Mouse (Mus musculus) heart, embryonic 14.5 days (tissue): ENCODE measurements around the gene Dnajc8. TPM values are rescaled to one million over a fixed set of nuclear protein-coding genes. Genes with fewer than 3 reads are reported as not detected.
A peak's percentile ranks its signal among the peaks of the same experiment; 100 is the strongest.

Experiments used
- ATAC-seq: fragments of 200-750 bp; cut with Nextera tagmentation; 2 replicates; pipeline ENCODE4 v1.8.0; 2017; ENCODE audit warnings: low read depth, moderate TSS enrichment; ENCODE audit not compliant: insufficient number of reproducible peaks, insufficient read depth, low FRiP score
- H3K27ac ChIP-seq, 2 experiments: fragments of 200-500 bp in 1 of 2; fragments of 300-500 bp in 1 of 2; sonication (generic) in 1 of 2; replicated peaks in 1 of 2; 2 replicates each; pipeline ENCODE4 v1.5.1; 2012 to 2014; ENCODE audit warnings: low read depth in 2 of 2, low read length in 2 of 2, control low read depth in 1 of 2, mild to moderate bottlenecking in 1 of 2, mixed read lengths in 1 of 2; ENCODE audit not compliant: control insufficient read depth in 1 of 2, insufficient read depth in 1 of 2
- H3K27me3 ChIP-seq: fragments of 300-500 bp; sonication (generic); 2 replicates; pipeline ENCODE4 v1.6.1; 2014; ENCODE audit warnings: mild to moderate bottlenecking, low read length, control low read depth; ENCODE audit not compliant: control insufficient read depth, insufficient read depth
- H3K36me3 ChIP-seq: fragments of 300-500 bp; sonication (generic); 2 replicates; pipeline ENCODE4 v1.6.1; 2014; ENCODE audit warnings: mild to moderate bottlenecking, control low read depth, low read length, mixed read lengths; ENCODE audit not compliant: control insufficient read depth, insufficient read depth
- H3K4me1 ChIP-seq, 2 experiments: fragments of 200-500 bp in 1 of 2; fragments of 300-500 bp in 1 of 2; sonication (generic) in 1 of 2; 2 replicates each; pipeline ENCODE4 v1.6.1; 2012 to 2014; ENCODE audit warnings: low read length in 2 of 2, control low read depth in 1 of 2, mixed read lengths in 1 of 2; ENCODE audit not compliant: control insufficient read depth in 2 of 2, insufficient read depth in 2 of 2
- H3K4me2 ChIP-seq: fragments of 300-500 bp; sonication (generic); 2 replicates; pipeline ENCODE4 v1.6.1; 2014; ENCODE audit warnings: mild to moderate bottlenecking, low read length
- H3K4me3 ChIP-seq, 2 experiments: fragments of 200-500 bp in 1 of 2; fragments of 300-500 bp in 1 of 2; sonication (generic) in 1 of 2; 2 replicates each; pipeline ENCODE4 v1.5.1; 2012 to 2014; ENCODE audit warnings: low read length in 2 of 2, mild to moderate bottlenecking in 2 of 2, control low read depth in 1 of 2, low read depth in 1 of 2, moderate library complexity in 1 of 2; ENCODE audit not compliant: control insufficient read depth in 1 of 2, insufficient read depth in 1 of 2
- H3K9ac ChIP-seq: fragments of 300-500 bp; sonication (generic); 2 replicates; pipeline ENCODE4 v1.6.1; 2014; ENCODE audit warnings: mild to moderate bottlenecking, low read length
- H3K9me3 ChIP-seq: fragments of 300-500 bp; sonication (generic); 2 replicates; pipeline ENCODE4 v1.6.1; 2016; ENCODE audit warnings: low read length, control low read depth; ENCODE audit not compliant: control insufficient read depth
- WGBS: fragments of 180-500 bp; shearing (Covaris S2); extraction: QIAGEN DNeasy Blood & Tissue Kit; methylation state at CpG from one replicate; pipeline ENCODE4 v1.1.7; 2014; 5-methylcytosine and 5-hydroxymethylcytosine counted together
- polyA plus RNA-seq: library from polyadenylated mRNA; unstranded; fragments of >200 nt; fragmentation: Nextera tagmentation; extraction: Ambion mirVana; gene quantifications from 2 replicates; pipeline ENCODE4 v1.2.1, GENCODE M21; 2014

The Dnajc8 gene
- polyA plus RNA-seq, 1 experiment from 2014 or later: 117 TPM

DNA sequence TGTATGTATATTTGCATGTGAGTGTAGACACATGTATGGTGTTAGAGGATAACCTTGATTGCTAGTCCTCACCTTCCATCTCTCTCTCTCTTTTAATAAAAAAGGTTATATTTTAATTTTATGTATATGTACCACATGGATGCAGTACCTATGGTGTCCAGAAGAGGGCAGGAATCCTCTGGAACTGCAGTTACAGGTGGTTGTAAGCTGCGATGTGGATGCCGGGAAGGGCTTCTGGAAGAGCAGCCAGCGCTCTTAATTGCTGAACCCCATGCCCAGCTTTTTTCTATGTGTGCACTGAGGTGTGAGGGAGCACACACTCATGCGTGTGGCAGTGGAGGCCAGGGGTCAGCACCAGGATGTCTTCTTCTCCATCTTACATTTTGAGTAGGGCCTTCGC is 33.8 kb downstream of the Dnajc8 start:
- Histone ChIP-seq H3K27ac (no peak overlapping the region), H3K36me3 (no peaks in the 10 kb centered on the region), H3K4me2 (no peak overlapping the region), H3K27me3 (no peaks in the 10 kb centered on the region), H3K4me1 (no peaks in the 10 kb centered on the region), H3K9ac (no peak overlapping the region), H3K4me3 (no peak overlapping the region), H3K9me3 (0 out of 2 replicates have a peak, but pooled peaks cover 3% of the 10 kb centered on the region)
- 87% methylated on average over 5 of the region's 5 CpGs for WGBS
- ATAC-seq: no peak

- H3K27me3 ChIP-seq: no peaks in the 10 kb centered on the region
Measured at GRCm38 (mm10) chr4:132571190-132571589, 35.8 kb downstream of the Dnajc8 start.

DNA sequence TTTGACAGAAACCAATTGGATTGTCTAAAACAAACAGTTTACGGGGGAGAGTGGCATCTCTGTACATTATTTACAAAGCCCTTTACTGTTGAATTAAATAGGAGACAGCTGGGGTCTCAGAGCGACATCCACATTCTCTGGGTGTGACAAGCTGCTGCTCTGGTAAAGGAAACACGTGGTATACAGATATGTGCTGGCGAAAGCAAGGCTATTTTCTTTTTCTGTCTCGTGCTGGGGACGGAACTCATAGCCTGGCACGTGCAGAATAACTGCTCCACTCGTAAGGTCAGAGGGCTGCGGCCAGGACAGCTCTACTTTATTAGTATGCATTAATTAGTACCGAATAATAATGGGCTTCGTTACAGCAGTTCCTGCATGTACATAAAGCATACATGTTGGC is 38.0 kb downstream of the Dnajc8 start:
- Histone ChIP-seq H3K27ac (no peak overlapping the region), H3K9me3 (0 out of 2 replicates have a peak, but pooled peaks cover 8% of the 10 kb centered on the region), H3K4me2 (no peak overlapping the region), H3K36me3 (no peaks in the 10 kb centered on the region), H3K9ac (no peak overlapping the region), H3K27me3 (no peaks in the 10 kb centered on the region), H3K4me1 (no peaks in the 10 kb centered on the region), H3K4me3 (no peak overlapping the region)
- WGBS: 36% methylated on average over 11 of the region's 11 CpGs
- peak; percentile 74; the same call in 1 of the 2 replicates for ATAC-seq

More at GRCm38 (mm10) chr4:132571190-132571589, 35.8 kb downstream of the Dnajc8 start:
- Histone ChIP-seq H3K4me3 (no peak overlapping the region), H3K9ac (no peak overlapping the region), H3K4me1 (no peaks in the 10 kb centered on the region), H3K4me2 (no peak overlapping the region), H3K36me3 (no peaks in the 10 kb centered on the region), H3K9me3 (0 out of 2 replicates have a peak, but pooled peaks cover 3% of the 10 kb centered on the region), H3K27ac (no peak overlapping the region)
- no peak for ATAC-seq
- 85% methylated on average over 9 of the region's 9 CpGs for WGBS

GRCm38 (mm10) chr4:132574809-132575347 is 39.5 kb downstream of the Dnajc8 start:
- WGBS: 94% methylated on average over 1 of the region's 1 CpGs
- 0 out of 2 replicates have a peak, but pooled peaks cover 5% of the 10 kb centered on the region for H3K9me3 ChIP-seq
- no peak overlapping the region for H3K9ac ChIP-seq
- no peak overlapping the region for H3K27ac ChIP-seq
- no peaks in the 10 kb centered on the region for H3K27me3 ChIP-seq
- H3K4me3 ChIP-seq: no peak overlapping the region
- no peaks in the 10 kb centered on the region for H3K4me1 ChIP-seq
- no peak overlapping the region for H3K4me2 ChIP-seq
- ATAC-seq: no peak
- H3K36me3 ChIP-seq: no peaks in the 10 kb centered on the region

DNA sequence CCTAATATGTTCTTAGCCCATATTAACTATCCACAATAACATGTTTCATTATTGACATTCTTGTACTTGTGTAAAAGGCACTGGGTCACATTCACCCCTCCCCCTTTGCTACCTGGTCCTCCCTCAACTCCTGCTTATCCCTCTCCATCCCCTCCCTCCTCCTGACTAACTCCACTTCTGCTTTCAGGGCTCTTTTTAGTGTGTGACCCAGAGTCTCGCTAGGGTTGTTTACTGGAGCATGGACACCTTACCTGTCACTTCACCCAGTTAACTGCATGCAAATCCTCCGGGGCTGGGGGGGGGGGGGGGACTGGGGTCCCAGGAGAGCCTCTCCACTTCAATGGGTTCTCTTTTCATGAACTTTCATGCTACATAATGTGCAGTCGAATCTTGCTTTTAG is 48.4 kb downstream of the Dnajc8 start:
- ATAC-seq: no peak
- WGBS: 51% methylated on average over 3 of the region's 3 CpGs
- no peaks in the 10 kb centered on the region for H3K27me3 ChIP-seq
- no peak overlapping the region for H3K4me3 ChIP-seq
- peaks cover 4% of the 10 kb centered on the region; the same call in 1 of the 2 replicates for H3K9me3 ChIP-seq
- H3K9ac ChIP-seq: no peak overlapping the region
- H3K4me2 ChIP-seq: no peak overlapping the region
- no peaks in the 10 kb centered on the region for H3K36me3 ChIP-seq
- H3K4me1 ChIP-seq: no peaks in the 10 kb centered on the region
- no peak overlapping the region for H3K27ac ChIP-seq

DNA sequence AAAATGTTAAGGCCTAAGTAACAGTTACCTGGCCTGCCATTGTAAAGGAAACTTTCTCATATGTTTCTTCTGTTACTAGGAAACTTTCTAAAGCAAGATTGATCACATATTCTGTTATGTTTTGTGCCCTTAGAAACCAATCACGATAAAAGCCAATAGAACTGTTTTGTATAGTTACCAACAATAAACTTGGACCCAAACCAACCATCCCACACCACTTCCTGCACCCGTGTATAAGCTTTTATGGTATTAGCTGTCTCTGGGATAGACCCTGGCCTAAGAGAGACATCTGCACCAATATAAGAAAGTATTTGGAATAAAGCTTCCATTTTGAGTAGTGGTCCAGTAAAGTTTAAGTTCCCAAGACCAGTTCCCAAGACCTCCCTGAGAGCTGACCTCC is 49.6 kb downstream of the Dnajc8 start:
- Histone ChIP-seq H3K4me1 (no peaks in the 10 kb centered on the region), H3K9me3 (peaks cover 4% of the 10 kb centered on the region; the same call in 1 of the 2 replicates), H3K9ac (no peak overlapping the region), H3K4me2 (no peak overlapping the region), H3K36me3 (no peaks in the 10 kb centered on the region), H3K27me3 (no peaks in the 10 kb centered on the region), H3K4me3 (no peak overlapping the region), H3K27ac (no peak overlapping the region)
- 78% methylated on average over 2 of the region's 2 CpGs for WGBS
- no peak for ATAC-seq

DNA sequence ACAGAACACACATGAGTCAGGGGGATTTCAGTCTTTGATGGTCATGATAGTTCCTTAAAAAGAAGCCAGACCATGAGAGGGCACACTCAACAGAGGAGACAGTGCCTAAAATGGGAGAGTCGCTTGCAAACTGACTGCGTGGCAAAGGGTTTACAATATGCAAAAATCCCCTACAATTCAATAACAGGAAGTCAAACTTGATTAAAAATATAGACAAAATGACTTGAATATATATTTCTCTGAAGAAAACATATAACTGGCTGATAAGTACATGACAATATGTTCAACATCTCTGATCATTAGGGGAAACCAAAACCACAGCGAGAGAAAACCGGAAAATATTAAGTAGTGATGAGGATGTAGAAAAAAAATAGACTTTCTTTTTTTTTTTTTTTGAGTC is 50.9 kb downstream of the Dnajc8 start:
- Histone ChIP-seq H3K27ac (no peak overlapping the region), H3K4me3 (no peak overlapping the region), H3K27me3 (no peaks in the 10 kb centered on the region), H3K36me3 (no peaks in the 10 kb centered on the region), H3K9me3 (no peaks in the 10 kb centered on the region), H3K9ac (no peak overlapping the region), H3K4me2 (no peak overlapping the region), H3K4me1 (no peaks in the 10 kb centered on the region)
- no peak for ATAC-seq
- 89% methylated on average over 4 of the region's 4 CpGs for WGBS

DNA sequence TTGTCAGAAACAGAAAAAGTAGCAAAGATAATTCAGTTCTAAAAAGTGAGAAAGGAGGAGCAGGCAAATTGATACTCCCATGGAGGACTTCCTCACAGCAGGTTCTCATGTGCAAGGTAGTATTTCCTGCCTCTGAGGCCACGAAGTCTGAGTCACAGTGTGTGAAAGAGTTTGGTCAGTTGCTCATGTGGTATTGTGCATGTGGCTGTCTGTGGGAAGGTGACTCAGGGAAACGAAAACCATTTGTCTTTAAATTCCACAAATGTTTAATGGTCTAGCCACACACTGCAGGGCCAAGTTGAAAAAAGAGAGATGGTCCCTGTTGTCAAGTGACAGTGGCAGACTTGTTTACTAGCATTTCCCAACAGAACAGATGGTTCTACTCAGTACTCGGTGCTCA is 53.2 kb downstream of the Dnajc8 start:
- WGBS: 70% methylated on average over 3 of the region's 3 CpGs
- Histone ChIP-seq H3K9ac (no peak overlapping the region), H3K4me1 (no peaks in the 10 kb centered on the region), H3K4me2 (no peak overlapping the region), H3K27ac (no peak overlapping the region), H3K4me3 (no peak overlapping the region), H3K9me3 (no peaks in the 10 kb centered on the region), H3K36me3 (no peaks in the 10 kb centered on the region), H3K27me3 (no peaks in the 10 kb centered on the region)
- ATAC-seq: no peak
